Mouse (Mus musculus) thymus, adult 18-20 months (tissue): ENCODE results near the gene Ctso.

Source experiments
- DNase-seq, 2 experiments: peaks; one replicate each; pipeline ENCODE4 v3.0.0; 2022; ENCODE audit warnings: mixed read lengths in 2 of 2

The Ctso gene

GRCm38 (mm10) chr3:81957484-81957883, 25.1 kb downstream of the Ctso start:
- DNase-seq: no peak

DNA sequence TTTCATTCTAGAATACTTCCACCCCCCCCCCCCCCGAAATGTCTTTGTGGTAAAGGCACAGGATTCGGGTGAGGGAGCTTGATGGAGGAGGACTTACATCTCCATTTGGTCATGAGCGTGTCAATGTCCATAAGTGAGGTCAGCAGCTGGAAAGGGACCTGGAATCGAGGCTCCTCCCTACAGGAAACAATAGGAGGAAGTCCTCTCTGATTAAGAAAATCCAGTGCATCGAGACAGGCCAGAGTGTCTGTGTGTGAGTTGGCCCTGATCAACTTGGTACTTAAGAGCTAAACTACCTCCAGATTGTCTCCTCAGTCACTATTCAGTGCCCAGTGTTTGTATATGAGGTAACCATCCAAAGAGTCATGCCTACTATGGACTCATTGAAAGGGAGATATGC, 28.9 kb downstream of the Ctso start:
- DNase-seq: no peak

DNA sequence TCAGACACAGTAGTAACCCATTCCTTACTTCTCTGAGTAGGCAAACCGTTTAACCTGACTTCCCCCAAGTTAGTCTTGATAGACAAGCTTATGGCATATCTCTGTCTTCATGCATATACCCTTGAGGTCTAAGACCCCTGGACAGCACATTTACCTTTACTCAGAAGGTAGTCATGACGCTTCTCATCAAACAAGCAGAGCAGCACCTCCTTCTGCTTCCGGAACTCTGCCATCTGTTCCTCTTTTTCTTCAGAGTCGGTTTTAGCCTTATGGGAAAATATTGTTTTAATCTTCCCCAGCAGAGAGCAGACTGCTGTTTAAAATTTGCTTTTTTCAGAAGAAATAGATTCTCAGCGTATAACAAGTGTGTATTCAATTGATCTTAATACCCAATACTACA, 31.4 kb downstream of the Ctso start:
- DNase-seq: no peak

DNA sequence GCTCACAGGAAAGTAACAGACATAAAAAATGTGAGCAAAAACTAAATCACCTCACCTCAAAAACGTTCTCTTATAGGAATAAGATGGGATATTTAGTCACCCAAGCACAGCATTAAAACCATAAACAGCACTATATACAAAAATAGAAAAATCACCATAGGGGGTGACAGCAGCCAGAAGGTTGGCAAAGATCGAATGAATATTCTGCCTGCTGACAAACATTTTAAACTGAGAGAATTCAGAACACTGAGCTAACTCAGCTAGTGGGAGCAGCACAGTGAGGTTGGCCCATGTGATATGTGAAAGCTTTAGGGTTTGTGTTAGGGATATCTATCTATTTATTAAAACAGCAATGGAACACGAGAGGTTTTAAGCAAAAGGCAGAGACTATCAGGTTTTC, 32.2 kb downstream of the Ctso start:
- DNase-seq: no peak

GRCm38 (mm10) chr3:81975607-81976006, 43.2 kb downstream of the Ctso start:
- no peak for DNase-seq

- DNase-seq: no peak
Measured at GRCm38 (mm10) chr3:81976102-81976501, 43.7 kb downstream of the Ctso start, which contains the start of gene Tdo2. Tdo2 (minus strand) TSS chr3:81976202.

DNA sequence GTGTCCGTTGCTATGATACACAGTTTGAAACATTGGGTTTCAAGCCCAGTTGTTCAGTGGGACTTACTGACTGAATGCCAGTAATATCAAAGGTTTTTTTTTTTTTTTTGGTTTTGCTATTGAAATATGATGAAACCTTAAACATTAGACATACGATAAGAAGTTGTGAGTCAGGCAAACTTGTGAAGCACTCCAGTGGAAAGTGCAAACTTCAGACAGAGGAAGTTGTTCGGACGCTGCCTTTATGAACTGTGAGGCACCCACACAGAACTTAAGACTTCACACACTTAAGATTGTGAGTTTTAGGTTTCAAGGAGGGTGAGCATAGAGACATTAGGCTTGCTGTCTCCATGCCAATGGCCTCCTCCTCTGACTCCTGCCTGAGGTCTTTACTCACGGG, 49.2 kb downstream of the Ctso start:
- DNase-seq: no peak

DNA sequence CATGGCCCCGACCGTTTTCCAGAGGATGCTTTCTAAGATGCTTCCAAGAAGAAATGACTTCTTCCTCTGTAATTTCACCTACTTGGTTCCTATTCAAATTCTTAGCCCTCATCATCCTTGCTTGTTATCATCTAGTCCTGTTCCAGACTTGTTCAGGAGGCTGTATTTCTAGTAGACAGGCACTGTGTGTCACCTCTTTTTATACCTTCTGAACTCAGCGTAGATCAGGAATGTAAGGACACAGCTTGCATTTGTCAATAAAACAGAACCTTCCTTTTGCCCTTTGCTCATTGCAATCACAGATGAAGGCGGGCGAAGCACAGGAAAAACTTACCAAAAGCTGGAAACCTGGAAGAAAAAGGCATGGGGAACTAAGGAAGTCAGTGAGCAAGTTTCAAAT, 49.6 kb downstream of the Ctso start, which contains the start of gene Asic5:
Gene Asic5, plus strand, starts transcription at position 301 of the 400 bp plus-strand sequence.
- DNase-seq: no peak

DNA sequence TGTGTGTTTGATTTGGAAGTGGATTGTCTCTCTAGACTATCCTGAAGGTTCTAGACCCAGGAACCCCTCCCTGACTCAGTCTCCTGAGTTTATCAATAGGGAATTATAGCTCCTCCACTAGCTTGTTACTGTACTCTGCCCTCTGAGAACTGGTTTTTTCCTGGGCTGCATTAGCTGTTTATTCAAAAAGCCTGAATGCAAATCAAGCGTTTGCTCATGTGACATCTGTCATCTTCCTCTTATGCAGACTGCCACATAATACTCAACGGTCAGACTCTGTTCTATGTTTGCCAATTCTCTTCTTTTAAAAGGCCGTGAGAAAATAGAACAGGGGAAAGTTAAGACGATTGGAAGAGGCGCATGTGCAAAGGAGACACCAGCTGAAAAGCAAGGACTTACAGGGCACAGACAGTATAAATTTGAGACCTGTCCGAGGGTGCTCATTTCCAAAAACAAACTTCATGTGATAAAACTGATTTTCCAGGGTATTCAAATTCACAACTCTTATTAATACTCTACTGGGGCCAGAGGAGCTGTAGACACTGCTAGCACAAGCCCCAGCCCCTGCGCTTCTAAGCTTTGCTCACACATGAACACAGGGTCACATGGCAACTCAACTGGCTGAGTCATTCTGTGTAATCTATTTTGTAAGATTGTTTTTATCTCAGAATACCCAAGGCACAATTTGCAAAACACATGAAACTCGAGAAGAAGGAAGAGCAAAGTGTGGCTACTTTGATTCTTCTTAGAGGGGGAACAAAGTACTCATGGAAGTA, 50.9 kb downstream of the Ctso start:
- DNase-seq: no peak

DNA sequence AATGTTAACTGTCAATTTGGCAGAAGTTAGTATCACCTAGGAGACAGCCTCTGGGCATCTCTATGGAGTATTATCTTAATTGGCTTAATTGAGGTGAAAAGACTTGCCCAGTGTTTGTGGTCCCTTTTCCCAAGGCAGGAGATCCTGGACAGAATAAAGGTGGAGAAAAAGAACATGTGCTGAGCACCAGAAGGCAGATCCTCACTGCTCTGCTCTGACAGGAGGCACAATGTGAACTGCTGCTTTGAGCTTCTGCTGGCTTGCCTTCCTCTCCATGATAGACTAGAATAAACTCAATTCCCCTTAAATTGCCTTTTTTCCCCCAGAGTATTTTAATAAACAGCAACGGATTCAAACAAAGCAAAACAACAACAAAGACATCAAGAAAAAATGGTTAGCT, 52.7 kb downstream of the Ctso start:
- DNase-seq: no peak

DNA sequence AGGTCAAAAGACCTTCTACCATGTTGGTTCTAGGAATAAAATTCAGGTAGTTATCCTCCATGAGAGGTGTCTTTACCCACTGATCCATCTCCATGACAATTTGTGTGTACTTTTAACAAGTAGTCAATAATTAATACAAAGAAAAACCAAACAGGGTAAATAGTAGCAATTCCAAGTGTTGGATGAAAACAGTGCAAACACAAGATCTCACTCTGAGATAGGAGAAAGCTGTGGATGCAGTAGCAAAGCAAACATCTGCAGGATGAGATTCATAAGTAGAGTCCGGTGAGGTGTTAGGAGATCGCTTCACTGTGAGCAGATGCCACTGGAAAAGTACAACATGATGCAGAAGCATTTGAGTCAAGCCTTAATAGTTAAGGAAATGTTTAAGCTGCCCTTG, 53.7 kb downstream of the Ctso start:
- no peak for DNase-seq

DNA sequence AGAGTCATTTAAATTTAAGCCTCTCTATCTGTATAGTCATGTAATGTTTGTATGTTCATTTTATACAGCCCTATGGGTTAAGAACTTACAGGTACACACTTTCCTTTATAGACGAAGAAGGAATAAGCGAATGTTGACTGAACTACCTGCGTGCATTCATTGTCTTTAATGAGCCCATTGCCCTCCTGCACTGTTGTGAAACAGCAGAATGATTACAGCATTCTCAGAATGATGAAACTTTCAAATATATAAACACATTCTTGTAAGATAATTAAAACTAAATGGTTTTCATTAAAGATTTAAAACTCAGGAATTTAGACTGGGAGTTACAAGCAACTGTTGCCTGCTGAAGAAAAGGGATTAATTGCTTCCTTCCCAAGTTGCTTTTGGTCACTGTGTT, 55.2 kb downstream of the Ctso start:
- no peak for DNase-seq

DNA sequence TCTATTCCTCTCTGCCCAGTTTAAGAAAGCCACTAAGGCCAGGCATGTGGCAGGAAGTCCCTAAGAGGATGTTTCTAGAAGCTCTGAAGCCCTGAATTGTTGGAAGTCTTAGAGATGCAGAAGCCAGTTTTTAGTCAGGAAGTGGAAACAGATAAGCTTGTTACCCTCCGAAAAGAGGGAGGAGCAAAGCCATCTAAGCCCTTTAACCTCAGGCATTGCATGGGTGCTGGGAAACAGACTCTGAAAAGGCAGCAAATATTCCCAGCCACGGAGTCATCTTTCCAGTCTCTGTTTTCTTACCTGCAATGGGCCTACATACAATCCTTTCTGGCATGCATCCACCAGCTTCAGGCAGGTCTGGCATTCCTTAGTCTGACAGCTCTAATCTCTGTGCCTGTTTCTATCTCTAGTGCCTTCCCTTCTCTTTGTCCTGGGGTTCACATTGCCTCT, 57.3 kb downstream of the Ctso start:
- DNase-seq: no peak

GRCm38 (mm10) chr3:81990531-81990930, 58.1 kb downstream of the Ctso start:
- DNase-seq: no peak

- no peak for DNase-seq
Measured at GRCm38 (mm10) chr3:81995371-81995770, 63.0 kb downstream of the Ctso start.

DNA sequence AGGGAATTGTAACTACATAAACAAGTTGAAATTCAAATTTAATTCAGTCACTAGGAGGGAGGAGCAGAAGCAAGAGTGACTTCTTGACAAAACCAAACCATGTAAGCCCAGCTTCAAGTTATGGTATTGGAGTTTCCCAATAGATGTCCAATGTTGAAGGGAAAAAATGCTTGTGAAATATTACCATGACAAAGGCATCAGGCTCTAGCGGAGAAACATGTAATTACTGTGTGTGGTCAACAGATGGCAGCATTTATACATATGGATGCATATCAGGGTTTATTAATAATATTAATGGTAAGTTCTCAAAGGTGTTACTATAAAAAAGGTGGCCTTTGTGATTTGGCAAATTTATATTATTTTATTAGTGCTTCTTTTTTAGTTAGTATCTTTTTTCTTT, 63.6 kb downstream of the Ctso start:
- DNase-seq: no peak
